Mouse (Mus musculus): ENCODE measurements around the gene Hilpda.
A peak's percentile ranks its signal among the peaks of the same experiment; 100 is the strongest.

Gene Hilpda

GRCm38 (mm10) chr6:29272312-29273072 lies at the start of gene Hilpda:
Gene Hilpda (plus strand): TSS chr6:29272488.
- ATAC-seq (ENCODE audit: insufficient number of reproducible peaks, low FRiP score, low TSS enrichment): peak; percentile 96

- ATAC-seq (ENCODE audit: insufficient number of reproducible peaks, low FRiP score, low TSS enrichment): no peak
Observed at GRCm38 (mm10) chr6:29229265-29229913, 42.9 kb upstream of the Hilpda start.

- ATAC-seq (ENCODE audit: insufficient number of reproducible peaks, low FRiP score, low TSS enrichment): no peak
Observed at GRCm38 (mm10) chr6:29230386-29230785, 41.9 kb upstream of the Hilpda start.

- no peak; the same call in 1 of the 2 replicates for ATAC-seq (ENCODE audit: insufficient number of reproducible peaks, low FRiP score, low TSS enrichment)
Observed at GRCm38 (mm10) chr6:29231799-29232198, 40.5 kb upstream of the Hilpda start.

GRCm38 (mm10) chr6:29232321-29232720 lies 40.0 kb upstream of the Hilpda start:
- no peak for ATAC-seq (ENCODE audit: insufficient number of reproducible peaks, low FRiP score, low TSS enrichment)

- no peak for ATAC-seq (ENCODE audit: insufficient number of reproducible peaks, low FRiP score, low TSS enrichment)
Observed at GRCm38 (mm10) chr6:29233710-29234109, 38.6 kb upstream of the Hilpda start.

GRCm38 (mm10) chr6:29234272-29234671 lies 38.0 kb upstream of the Hilpda start:
- no peak for ATAC-seq (ENCODE audit: insufficient number of reproducible peaks, low FRiP score, low TSS enrichment)

- peak; percentile 26; the same call in 1 of the 2 replicates for ATAC-seq (ENCODE audit: insufficient number of reproducible peaks, low FRiP score, low TSS enrichment)
Observed at GRCm38 (mm10) chr6:29240806-29241205, 31.5 kb upstream of the Hilpda start.

- ATAC-seq (ENCODE audit: insufficient number of reproducible peaks, low FRiP score, low TSS enrichment): no peak
Observed at GRCm38 (mm10) chr6:29241697-29242096, 30.6 kb upstream of the Hilpda start.

GRCm38 (mm10) chr6:29242265-29242664 lies 30.0 kb upstream of the Hilpda start:
- no peak for ATAC-seq (ENCODE audit: insufficient number of reproducible peaks, low FRiP score, low TSS enrichment)

- no peak for ATAC-seq (ENCODE audit: insufficient number of reproducible peaks, low FRiP score, low TSS enrichment)
Observed at GRCm38 (mm10) chr6:29245272-29246120, 26.8 kb upstream of the Hilpda start.

GRCm38 (mm10) chr6:29246183-29246582 lies 26.1 kb upstream of the Hilpda start:
- ATAC-seq (ENCODE audit: insufficient number of reproducible peaks, low FRiP score, low TSS enrichment): no peak

- no peak for ATAC-seq (ENCODE audit: insufficient number of reproducible peaks, low FRiP score, low TSS enrichment)
Observed at GRCm38 (mm10) chr6:29246585-29246984, 25.7 kb upstream of the Hilpda start.

GRCm38 (mm10) chr6:29247072-29247471 lies 25.2 kb upstream of the Hilpda start:
- ATAC-seq (ENCODE audit: insufficient number of reproducible peaks, low FRiP score, low TSS enrichment): no peak

GRCm38 (mm10) chr6:29259418-29259817 lies 12.9 kb upstream of the Hilpda start:
- ATAC-seq (ENCODE audit: insufficient number of reproducible peaks, low FRiP score, low TSS enrichment): no peak

GRCm38 (mm10) chr6:29261831-29262230 lies 10.5 kb upstream of the Hilpda start:
- no peak for ATAC-seq (ENCODE audit: insufficient number of reproducible peaks, low FRiP score, low TSS enrichment)

GRCm38 (mm10) chr6:29263650-29264455 lies 8.4 kb upstream of the Hilpda start:
- ATAC-seq (ENCODE audit: insufficient number of reproducible peaks, low FRiP score, low TSS enrichment): no peak

- no peak for ATAC-seq (ENCODE audit: insufficient number of reproducible peaks, low FRiP score, low TSS enrichment)
Observed at GRCm38 (mm10) chr6:29264456-29264781, 7.9 kb upstream of the Hilpda start.

GRCm38 (mm10) chr6:29266936-29267335 lies 5.4 kb upstream of the Hilpda start:
- no peak for ATAC-seq (ENCODE audit: insufficient number of reproducible peaks, low FRiP score, low TSS enrichment)

- no peak for ATAC-seq (ENCODE audit: insufficient number of reproducible peaks, low FRiP score, low TSS enrichment)
Observed at GRCm38 (mm10) chr6:29269006-29269668, 3.2 kb upstream of the Hilpda start.
